Comparison of ENCODE assay signal across 7 mouse cellular contexts in the genomic region with DNA sequence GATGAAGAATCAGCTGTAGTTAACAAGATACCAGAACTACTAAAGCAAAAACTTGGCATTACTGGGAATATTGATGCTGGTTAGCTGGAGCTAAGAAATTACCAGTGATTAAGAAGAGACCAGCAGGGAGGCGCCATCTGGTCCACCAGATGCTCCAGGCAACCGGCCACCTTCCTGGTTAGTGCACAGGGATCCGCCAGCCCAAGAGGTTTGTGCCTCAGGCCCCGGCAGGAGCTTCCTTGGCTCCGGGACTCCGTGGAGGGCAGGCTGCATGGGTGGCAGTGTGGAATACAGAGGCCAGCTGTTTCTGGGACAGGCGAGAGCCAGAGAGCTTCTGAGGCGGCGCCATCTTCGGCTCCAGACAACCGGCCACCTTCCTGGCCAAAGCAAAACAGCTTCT.
DNase-seq lines count a peak whose midpoint lies in the region; TF ChIP-seq lines count a peak whose summit lies in the region.
"Not testable (repeated sequence)": the region's sequence is repeated elsewhere in the genome, so short reads cannot be mapped to it uniquely, and the experiment has no call there.

No protein-coding gene starts in this region.

- not testable (repeated sequence) for H3K4me3 ChIP-seq in cerebellum, adult 2 months (replicated peaks; ENCODE audit: insufficient read depth, low read depth, low read length)

- H3K4me1 ChIP-seq in cerebellum, adult 2 months (ENCODE audit: control insufficient read depth, insufficient read depth, low read length): not testable (repeated sequence)

- not testable (repeated sequence) for H3K27ac ChIP-seq in cerebellum, adult 2 months (ENCODE audit: insufficient read depth, low read length)

- 20% methylated on average over 11 of the region's 11 CpGs for WGBS in cerebellum, adult 2 months

- not testable (repeated sequence) for TF ChIP-seq CTCF in cerebellum, adult 2 months (IDR thresholded peaks at IDR 0.05; ENCODE audit: borderline replicate concordance, insufficient read depth, low read depth, low read length)

- not testable (repeated sequence) for TF ChIP-seq POLR2A in cerebellum, adult 2 months (IDR thresholded peaks at IDR 0.05; ENCODE audit: borderline replicate concordance, insufficient read depth, low read length)

- peak; percentile 23 for DNase-seq in brain, adult 2 months (ENCODE audit: low read depth, low spot score)
- DNase-seq in cerebellum, adult 11-12 months: peak; percentile 55
- DNase-seq in cerebellum, adult 2 months: peak; percentile 50 to 68
- DNase-seq in cerebellum, adult 9-10 months: peak; percentile 50
- peak; percentile 33 to 59 for DNase-seq in cerebellum, postnatal 10 days
- peak; percentile 51 to 65 for DNase-seq in cerebellum, postnatal 25 days
- peak; percentile 28 for DNase-seq in heart, adult 11 months

- not testable (repeated sequence) for H3K27me3 ChIP-seq in cerebellum, adult 2 months (ENCODE audit: control insufficient read depth, insufficient read depth, low read length)
